Mouse (Mus musculus) urinary bladder, postnatal 4 days (tissue): ENCODE measurements at regions not wholly inside any gene's neighbourhood (a gene's known extent, or its start where the extent isn't known, plus 50 kb on each side); places are given as distances from the start of the nearest gene placed in this dataset.

Experiments
- DNase-seq, 2 experiments: peaks; one replicate each; pipeline ENCODE4 v3.0.0; 2021 to 2022; ENCODE audit warnings: low spot score in 2 of 2

DNA sequence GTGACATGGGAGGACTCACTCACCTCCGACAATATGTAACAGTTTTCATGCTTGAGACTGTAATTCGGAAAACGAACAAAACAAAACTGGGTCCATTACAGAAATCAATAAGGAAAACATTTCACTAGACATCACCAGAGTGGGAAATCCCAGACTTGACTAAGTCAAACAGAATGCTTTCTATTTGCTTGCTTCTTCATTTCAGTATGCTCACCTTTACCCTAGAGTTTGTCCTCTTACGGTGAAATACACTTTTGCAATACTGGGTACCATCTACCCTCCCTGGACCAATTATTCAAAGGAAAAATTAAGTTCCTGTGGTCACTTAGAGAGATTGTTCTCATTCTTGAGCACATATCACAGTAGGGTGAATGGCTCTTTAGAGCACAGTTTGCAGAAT lies 613.4 kb upstream of the 4930412O13Rik start:
- DNase-seq, result no peak

DNA sequence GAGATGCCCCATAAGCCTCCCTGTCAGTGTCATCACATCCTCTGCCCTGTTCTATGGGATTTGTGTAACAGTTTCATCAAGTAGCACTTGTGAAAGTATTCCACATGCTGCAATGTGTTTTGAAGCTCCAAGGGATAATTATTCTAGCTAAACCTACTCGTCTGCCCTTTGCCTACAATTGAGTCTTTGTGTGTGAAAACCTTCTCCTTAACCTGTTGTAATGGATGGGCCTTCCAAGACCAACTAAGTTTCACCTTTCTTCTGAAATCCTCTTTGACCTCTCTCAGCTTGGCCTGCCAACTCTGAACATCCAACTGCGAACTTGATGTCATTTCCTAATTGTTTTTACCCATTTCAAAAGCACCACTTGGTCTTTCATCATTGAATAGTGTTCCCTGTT lies 597.6 kb upstream of the 4930412O13Rik start:
- DNase-seq, result no peak

DNA sequence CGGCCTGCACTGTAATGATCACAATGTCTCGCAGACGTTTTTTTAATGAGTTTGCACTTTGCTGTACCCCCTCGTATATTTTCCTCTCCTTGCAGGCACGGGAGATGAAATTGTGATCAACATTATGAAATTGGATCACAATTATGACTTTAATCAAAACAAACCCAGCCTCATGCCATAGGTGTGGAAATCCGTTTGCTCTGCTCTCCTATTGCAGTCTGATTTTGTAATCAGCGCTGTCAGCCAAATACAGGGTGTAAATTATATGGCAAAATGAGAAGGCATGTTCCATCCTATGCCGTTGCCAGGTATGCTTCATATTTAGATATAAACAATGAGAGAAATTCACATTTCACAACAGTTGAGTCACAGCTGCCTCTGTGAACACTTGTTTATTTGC lies 595.3 kb upstream of the 4930412O13Rik start:
- no peak for DNase-seq

DNA sequence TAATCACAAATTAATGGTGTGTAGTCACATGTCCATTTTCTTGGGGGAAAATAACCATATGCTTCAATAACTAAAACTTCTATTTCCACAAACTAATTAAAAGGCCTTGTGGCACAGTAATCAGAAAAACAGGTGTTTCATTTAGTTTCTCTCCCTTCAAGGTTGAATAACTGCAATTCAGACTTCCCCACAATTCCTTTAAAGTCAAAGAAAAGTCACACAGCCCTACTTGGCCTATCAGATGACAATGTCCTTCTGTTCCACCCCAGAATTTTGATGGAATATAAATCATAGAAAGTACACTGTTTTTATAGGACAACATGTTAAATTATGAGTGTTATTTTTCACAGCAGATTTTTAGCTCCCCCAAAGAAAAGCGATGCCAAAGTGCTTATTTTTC lies 594.0 kb upstream of the 4930412O13Rik start:
- DNase-seq, result no peak

DNA sequence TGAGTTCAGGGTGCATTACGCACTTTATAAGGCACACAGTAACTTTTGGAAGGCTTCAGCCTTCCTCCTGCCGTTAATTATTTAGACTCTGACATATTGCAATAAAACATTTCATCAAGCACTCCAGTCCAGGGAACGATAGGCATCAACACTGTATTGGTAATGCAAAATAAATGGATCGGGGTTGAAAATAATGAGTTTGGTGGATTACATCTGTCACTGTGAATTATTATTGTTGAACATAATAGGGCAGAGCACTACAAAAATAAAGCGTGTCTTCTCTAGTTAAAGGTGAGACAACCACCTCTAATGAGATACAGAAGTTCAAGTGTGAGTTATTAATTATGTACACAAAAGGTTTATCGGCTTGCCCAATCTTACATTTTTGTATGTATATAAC lies 593.4 kb upstream of the 4930412O13Rik start:
- DNase-seq, result no peak

DNA sequence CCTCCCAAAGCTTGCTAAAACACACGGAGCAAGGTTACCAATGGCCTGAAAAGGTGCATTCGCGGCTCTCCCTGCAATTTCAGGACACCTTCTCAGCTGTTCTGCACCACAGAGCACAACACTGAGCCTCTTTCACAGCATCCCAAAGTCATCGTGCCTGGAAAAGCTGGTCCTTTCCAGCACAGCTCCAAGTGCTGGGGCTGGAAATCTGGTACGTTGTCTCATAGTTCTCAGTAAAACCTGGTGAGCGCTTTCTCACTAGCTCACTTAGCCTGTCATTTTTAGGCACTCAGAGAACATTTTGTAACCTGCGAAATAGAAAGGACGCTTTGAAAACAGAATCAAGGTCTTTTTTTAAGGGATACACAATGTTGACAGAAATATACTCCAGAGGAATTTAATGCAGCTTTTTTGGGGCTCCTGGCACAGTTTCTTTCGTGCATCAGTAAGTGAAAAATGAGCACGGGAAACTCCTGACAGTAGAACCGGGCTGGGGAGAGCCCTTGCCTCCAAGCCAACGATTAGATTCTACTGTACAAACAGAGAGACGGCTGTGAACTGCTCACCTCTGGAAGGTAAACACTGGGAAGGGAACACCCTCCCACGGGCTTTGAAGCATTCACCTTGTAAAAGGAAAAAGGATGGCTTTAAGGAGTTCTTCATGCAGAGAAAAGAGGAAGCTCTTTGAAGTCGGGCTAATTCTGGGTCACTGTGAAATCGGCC lies 549.3 kb upstream of the 4930412O13Rik start:
- no peak for DNase-seq

DNA sequence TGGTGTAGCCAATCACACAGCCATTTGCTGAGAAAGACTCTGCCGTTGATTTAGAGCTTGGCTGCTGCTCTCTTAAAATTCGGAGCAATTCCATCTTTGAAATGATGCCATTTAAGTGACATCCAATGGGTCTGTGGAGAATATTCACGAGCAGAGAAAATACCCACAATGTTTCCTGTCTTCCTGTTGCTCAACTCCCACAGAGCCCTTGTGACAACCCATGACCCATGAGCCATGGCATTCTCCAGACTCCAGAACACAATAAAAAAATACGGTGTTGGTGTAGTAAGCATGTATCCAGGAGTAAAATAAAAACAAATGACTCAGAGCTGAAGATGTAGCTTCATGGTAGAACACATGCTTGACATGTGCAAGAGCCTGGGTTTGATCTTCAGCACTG lies 532.1 kb upstream of the 4930412O13Rik start:
- DNase-seq, result no peak

DNA sequence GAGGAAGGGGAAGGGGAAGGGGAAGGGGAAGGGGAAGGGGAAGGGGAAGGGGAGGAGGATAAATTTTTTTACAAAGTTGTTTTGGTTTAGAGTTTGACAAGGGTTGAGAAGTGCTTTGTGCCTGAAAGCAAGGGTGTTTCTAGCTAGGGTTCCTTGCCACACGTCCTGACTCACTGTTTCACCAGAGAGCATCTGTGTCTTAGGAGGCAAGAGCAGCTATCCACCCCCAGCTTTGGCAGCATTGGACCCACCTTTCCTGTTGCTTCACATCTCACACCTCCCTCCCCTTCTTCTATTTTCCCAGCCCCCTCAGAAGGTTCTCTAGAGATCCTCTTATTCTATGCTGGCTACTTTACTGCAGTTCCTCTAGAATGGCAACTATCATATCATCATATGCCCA lies 531.1 kb upstream of the 4930412O13Rik start:
- no peak for DNase-seq

DNA sequence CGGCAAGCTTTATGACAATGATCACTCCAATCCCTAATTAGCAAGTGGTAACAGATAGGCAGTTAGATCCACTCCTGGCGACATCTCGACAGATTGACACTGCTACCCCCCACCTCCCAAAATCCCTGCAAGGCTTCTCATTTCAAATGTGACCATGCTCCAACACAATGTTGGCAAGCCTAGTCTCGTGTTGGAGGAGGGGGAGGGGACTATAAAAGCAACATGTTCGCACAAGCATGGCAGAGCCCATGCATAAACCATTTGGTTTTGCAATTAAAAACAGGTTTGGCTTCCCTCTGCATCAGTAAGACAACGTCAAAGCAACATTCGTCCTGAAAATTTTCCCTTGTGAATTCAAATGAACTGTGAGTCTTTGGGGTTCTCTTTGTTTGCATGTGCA lies 528.9 kb upstream of the 4930412O13Rik start:
- peak in 1 of 2 experiments; percentile 19 for DNase-seq

DNA sequence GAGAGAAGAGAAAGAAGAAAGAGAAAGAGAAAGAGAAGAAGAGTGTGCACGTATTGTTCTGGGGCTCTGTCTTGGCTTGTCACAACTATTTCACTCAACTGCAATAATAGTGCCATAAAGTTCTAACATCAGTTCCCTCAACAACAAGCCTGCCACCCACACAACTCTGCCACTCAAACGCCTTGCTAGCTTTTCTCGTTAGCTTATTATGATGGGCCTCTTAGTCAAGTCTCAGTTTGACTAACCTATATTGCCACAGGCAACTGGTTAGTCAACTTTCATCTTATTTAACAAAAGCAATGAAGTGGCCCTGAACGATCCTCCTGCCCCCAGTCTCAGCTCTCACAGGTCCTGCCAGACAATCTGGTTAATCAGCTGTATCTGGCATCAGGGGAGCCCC lies 521.0 kb upstream of the 4930412O13Rik start:
- no peak for DNase-seq

DNA sequence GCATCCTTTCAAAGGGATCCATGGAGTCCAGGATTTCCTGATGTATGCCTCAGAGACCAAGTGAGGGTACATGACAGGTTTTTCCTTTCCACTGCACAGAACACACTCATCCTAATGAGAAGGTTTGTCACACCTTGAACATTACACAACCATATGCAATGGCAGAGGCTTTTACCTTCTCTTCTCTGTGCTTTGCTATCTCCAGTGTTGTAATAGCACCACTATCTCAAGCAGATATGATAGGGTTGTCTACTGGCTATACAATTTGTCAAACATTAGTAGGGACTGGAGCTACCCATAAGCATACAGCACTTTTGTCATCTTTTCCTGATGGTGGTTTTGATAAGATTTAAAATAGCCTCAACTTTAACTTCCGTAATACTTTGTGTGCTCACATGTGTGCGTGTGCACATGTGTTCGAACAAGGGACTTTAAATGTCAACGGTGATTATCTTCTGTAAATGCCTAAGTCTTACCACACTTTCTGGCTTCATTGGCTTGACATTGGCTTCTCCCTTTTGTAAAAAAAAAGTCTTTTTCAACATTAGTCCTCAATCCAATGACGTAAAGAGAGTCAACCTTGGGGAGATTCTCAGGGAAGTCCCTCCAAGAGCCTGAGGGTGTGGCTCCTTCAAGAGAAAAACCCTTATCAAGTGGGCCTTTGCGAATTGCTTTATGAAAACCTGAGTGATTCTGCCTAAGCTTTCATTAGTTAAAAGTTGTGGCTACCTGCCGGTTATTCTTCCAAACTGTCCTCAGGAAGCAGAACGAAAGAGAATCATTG lies 513.1 kb upstream of the 4930412O13Rik start:
- no peak for DNase-seq

DNA sequence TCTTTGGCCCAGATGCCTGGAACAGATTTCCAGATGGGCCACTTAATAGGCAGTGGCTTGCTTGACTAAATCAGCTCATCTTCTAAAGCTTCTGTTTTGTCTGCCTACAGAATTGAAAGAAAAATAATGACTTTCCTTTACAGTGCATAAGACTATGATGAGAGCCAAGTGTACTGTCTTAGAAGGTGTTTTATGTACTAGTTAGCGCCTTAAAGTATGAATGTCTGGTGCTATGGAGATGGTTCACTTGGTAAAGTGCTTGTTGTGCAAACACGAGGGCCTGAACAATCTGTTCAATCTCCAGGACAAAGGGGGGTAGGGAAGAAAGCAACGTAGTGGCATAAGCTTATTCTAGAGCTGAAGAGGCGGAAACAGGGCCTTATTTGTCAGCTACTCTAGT lies 511.5 kb upstream of the 4930412O13Rik start:
- DNase-seq, result no peak

DNA sequence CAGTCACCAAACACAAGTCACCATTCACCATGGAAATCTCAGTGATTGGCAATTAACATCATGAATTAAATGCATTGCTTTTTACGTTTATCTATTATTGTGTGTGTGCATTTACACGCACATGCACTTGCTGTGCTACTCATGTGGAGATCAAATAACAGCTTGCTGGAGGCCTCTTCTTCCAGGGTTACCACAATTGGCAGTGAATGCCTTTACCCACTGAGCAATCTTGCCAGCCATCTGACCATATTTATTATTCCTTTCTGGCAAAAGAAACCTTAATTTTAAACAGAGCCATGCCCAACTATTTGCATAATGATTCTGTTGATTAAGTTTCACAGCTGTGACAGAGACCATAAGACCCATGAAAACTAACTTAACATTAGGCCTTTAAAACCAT lies 494.5 kb upstream of the 4930412O13Rik start:
- DNase-seq, result no peak

DNA sequence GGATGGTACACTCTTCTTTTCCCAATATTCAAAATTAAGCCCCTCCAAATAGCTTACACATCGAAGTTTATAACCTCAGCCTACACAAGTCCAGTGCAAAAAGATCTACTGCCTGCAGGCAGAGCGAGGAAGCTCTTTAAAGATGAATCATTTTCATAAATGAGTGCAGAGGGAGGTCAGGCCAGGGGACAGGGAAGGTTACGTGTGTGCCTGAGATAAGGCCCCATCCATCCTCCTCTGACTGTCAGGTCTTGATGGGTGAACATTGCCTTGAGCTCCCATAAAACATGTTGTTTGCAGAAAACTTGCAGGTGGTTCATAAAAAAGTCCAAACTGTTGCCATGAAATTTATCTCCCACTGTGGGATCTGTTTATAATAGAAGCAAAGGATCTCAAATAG lies 493.0 kb upstream of the 4930412O13Rik start:
- no peak for DNase-seq

DNA sequence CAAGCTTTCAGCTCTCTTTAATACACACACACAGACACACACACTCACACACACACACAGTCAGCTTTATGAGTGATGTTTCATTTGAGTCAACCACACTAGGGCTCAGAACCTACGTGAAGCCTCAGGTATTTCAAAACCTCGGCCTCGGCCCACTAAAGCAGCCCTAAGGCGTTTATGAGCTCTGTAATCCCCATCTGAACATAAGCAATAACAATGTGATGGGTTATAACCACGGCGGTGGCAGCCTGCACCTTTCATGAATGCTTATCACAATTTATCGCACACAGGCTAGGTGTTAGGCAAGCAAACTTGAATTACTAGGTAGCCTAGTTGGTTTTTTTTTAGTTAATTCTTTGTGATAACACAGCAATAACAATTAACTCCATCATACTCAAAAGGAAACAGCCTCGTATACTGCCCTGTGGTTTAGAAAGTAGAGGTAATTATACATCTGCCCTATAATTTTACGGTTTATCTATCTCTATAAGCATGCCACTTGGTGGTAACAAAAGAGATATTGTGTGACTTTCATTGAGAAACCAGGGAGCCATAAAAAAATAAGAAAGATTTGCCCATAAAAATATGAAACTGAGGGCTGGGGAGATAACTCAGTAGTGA lies 485.6 kb upstream of the 4930412O13Rik start:
- no peak for DNase-seq

DNA sequence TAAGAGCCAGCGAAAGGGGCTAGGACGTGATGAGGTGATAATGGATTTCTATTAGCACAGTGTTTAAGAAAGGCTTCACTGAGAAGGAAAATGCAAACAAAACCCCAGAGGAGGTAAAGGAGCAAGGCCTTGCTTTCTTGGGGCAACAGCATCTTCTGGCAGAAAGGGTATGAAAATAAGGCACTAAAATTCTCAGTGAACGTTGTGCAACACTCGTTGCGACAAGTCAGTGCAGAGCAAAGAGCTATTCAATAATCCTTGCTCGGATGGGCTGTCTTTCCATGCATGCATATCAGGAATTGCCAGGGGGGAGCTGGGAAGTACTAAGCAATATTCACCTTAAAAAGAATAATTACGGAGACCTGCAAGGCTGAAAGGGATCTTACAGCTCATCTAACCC lies 479.6 kb upstream of the 4930412O13Rik start:
- DNase-seq, result no peak

DNA sequence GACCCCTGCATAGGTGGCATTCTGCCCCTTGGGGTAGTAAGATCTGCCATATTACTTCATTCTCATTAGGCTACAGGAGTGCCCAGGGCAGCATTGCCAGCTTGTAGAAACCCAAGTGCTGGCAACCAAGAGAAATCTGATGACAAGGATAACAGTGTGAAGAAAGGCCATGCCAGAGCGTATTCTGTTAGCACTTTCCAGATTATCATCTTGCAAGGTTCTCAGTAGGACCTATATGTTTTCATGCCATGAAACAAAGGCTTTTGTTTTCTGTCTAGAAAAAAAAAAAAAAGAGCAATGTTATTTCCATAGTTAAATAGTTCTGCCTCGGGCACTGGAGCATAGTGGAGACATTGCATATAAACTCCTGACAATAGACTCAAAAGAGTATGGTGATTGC lies 478.8 kb upstream of the 4930412O13Rik start:
- no peak for DNase-seq

DNA sequence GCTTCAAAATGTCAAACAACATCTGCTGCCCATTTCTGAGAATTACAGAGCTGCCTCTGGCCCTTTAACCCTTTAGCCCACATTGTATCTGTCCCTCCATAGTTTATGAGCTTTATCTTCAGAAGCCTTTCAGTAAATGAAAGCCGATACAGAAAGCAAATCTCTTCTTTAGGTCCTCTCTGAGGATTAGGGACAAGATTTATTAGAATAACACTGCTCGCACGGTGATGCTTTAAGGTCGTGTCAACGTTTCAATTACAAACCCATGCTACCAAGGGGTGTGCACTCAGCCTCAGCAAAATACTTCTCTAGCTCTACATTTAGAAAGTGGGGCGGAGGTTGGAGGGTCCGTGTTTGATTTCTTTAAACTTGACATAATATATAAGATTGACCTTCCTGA lies 472.0 kb upstream of the 4930412O13Rik start:
- DNase-seq, result no peak

DNA sequence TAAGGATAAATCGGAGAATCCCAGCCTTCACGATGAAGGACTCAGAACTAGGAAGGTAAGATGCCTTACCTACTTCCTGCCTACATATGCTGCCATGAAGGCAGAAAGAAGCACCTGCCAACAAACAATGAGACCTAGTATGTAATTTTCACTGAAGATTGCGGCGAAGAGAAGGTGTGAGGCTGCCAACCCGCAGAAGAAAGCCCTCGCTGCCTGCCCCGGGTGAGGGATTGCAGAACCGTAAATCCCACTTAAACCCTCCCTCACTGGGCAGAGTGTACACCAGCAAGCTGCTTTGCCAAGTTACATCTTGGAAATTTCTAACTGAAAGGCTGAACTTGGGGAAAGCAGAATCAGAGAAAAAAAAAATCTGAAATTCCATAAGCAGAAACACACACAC lies 458.4 kb upstream of the 4930412O13Rik start:
- no peak for DNase-seq

DNA sequence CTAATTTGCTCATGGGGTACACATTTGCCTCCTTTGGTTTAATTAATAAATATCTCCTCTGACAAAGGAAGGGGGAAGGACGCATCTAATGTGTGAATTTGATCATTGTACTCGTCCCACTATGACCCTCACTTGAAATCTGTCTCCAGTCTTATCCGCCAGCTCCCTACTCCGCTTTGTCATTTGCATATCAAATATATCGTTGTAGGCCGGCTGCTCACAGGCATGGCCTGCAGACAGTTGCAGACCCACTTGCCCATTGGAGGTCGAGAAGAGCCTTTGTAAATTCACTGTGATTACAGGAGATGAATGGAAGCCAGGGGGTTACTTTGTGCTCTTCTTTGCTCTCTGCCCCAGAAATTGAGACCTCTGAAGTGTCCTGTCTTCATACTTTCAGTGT lies 457.5 kb upstream of the 4930412O13Rik start:
- no peak for DNase-seq

DNA sequence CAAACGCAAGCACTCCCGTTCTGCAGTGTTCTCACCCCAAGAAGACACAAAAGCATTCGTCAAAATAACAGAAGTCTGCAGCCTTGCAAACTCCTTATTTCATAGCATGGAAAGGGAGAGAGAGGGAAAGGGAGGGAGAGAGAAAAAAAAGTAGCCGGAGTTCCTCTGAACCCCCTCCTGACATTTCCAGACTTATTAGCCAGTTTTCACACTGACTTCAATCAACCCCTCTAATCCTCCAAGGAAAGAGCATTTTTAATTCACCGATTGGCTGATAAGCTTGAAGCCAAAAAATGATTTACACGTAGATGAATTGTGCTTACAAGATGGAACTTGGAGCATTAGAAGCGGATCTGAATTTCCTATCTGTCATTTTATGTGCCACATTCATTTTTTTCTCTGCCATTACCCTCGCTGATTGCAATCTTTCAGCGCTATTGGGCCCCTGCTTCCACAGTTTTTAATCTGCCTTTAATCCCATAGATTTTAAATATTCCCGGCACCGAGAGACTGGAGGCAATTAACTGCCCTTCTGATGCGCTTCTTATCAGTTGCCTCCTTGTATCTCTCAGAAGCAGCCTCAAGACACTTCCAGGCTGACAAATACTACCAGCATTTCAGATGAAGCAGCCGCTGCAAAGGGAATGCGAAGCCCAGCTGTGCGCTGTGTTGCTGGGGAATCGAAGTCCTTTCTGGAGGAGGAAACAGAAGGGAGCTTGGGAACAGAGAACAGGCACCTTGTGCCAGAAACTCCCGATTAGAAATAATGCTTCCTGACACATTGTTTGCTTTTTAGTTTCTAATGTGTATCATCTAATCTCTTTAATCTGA lies 447.7 kb upstream of the 4930412O13Rik start:
- DNase-seq, result no peak
